Mouse (Mus musculus) heart, adult 8-10 months (tissue): ENCODE data around the gene Mical3. TPM values are rescaled to one million over a fixed set of nuclear protein-coding genes. Genes with fewer than 3 reads are reported as not detected.

Experiments used
- DNase-seq: peaks from one replicate; pipeline ENCODE4 v3.0.0; 2022; ENCODE audit warnings: low spot score
- total RNA-seq, 4 experiments: library from RNA; stranded (reverse); gene quantifications; 2 replicates each; pipeline ENCODE4 v1.2.4; 2022

Gene Mical3
- total RNA-seq, 4 experiments from 2014 or later, result 112 to 130 (median 120) TPM

GRCm38 (mm10) chr6:121109998-121110603 is 20.7 kb downstream of the Mical3 start:
- peak; percentile 97 for DNase-seq

GRCm38 (mm10) chr6:121109181-121109981 is 21.4 kb downstream of the Mical3 start:
- DNase-seq, result no peak

GRCm38 (mm10) chr6:121108075-121108474 is 22.7 kb downstream of the Mical3 start:
- no peak for DNase-seq

GRCm38 (mm10) chr6:121106711-121107405 is 23.9 kb downstream of the Mical3 start:
- no peak for DNase-seq

GRCm38 (mm10) chr6:121105726-121106125 is 25.1 kb downstream of the Mical3 start:
- DNase-seq, result no peak

GRCm38 (mm10) chr6:121103406-121104171 is 27.2 kb downstream of the Mical3 start:
- DNase-seq, result no peak

- DNase-seq, result no peak
Measured at GRCm38 (mm10) chr6:121102941-121103340, 27.9 kb downstream of the Mical3 start.

- no peak for DNase-seq
Measured at GRCm38 (mm10) chr6:121102084-121102483, 28.7 kb downstream of the Mical3 start.

GRCm38 (mm10) chr6:121101201-121101600 is 29.6 kb downstream of the Mical3 start:
- no peak for DNase-seq

GRCm38 (mm10) chr6:121099831-121100230 is 31.0 kb downstream of the Mical3 start:
- DNase-seq, result no peak

- DNase-seq, result no peak
Measured at GRCm38 (mm10) chr6:121099228-121099608, 31.6 kb downstream of the Mical3 start.

GRCm38 (mm10) chr6:121098511-121099227 is 32.1 kb downstream of the Mical3 start:
- no peak for DNase-seq

- no peak for DNase-seq
Measured at GRCm38 (mm10) chr6:121098109-121098508, 32.7 kb downstream of the Mical3 start.

- DNase-seq, result no peak
Measured at GRCm38 (mm10) chr6:121096862-121097261, 33.9 kb downstream of the Mical3 start.

- DNase-seq, result no peak
Measured at GRCm38 (mm10) chr6:121096390-121096789, 34.4 kb downstream of the Mical3 start.

- no peak for DNase-seq
Measured at GRCm38 (mm10) chr6:121093662-121094408, 37.0 kb downstream of the Mical3 start.

GRCm38 (mm10) chr6:121090786-121091185 is 40.0 kb downstream of the Mical3 start:
- DNase-seq, result no peak

GRCm38 (mm10) chr6:121087586-121088245 is 43.1 kb downstream of the Mical3 start:
- DNase-seq, result no peak

GRCm38 (mm10) chr6:121087127-121087526 is 43.7 kb downstream of the Mical3 start:
- DNase-seq, result no peak

- no peak for DNase-seq
Measured at GRCm38 (mm10) chr6:121086226-121086625, 44.6 kb downstream of the Mical3 start.
